In the genomic region with DNA sequence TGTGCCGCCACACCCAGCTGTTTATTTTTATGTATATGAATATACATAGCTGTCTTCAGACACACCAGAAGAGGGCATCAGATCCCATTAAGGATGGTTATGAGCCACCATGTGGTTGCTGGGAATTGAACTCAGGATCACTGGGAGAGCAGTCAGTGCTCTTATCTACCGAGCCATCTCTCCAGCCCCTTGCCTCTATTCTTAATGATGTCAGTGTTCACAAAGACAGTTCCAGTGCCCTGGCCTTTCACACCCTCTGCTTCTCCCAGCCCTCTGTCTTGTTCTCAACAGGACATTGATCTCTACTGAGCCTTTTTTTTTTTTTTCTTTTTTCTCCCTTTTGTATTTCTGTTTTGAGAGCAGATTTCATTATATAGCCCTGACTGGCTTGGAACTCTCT, we compare ENCODE assay signal across 20 mouse cellular contexts. TPM values are rescaled to one million over a fixed set of nuclear protein-coding genes. Genes with fewer than 3 reads are reported as not detected.
"Had no signal": no experiment of that assay in that cellular context is flagged by ENCODE, and none has a peak within 500 bp of the region (broad histone marks: within the 10 kb centered on the region; RNA-seq: fewer than 3 reads in every experiment).

No protein-coding gene starts in this region.

- DNase-seq: kidney, adult 8-10 months; kidney, postnatal 10 days; kidney, postnatal 36 days; layer of hippocampus, postnatal 36 days; left cerebral cortex, postnatal 4 days; liver, postnatal 0 days; lung, postnatal 36 days; midbrain, embryonic 14.5 days; thymus, adult 2 months; thymus, postnatal 14 days; thymus, postnatal 4 days had no signal

- H3K9ac ChIP-seq: kidney, embryonic 15.5 days; limb, embryonic 12.5 days; limb, embryonic 15.5 days; liver, embryonic 14.5 days; liver, postnatal 0 days had no signal

- H3K27me3 ChIP-seq: kidney, embryonic 15.5 days; limb, embryonic 12.5 days; limb, embryonic 15.5 days had no signal

- H3K4me3 ChIP-seq: kidney, embryonic 15.5 days; limb, embryonic 12.5 days; limb, embryonic 15.5 days had no signal

- H3K4me1 ChIP-seq: limb, embryonic 12.5 days; limb, embryonic 15.5 days had no signal

- H3K9me3 ChIP-seq: kidney, embryonic 15.5 days; limb, embryonic 12.5 days; limb, embryonic 15.5 days had no signal

- H3K27ac ChIP-seq: kidney, embryonic 15.5 days; limb, embryonic 12.5 days; limb, embryonic 15.5 days; liver, embryonic 14.5 days had no signal

- H3K4me2 ChIP-seq: kidney, embryonic 15.5 days; limb, embryonic 12.5 days; limb, embryonic 15.5 days; liver, embryonic 11.5 days; midbrain, embryonic 11.5 days had no signal

- ATAC-seq: liver, postnatal 0 days had no signal

RNA-seq across cellular contexts. Expression of a gene that starts 51.2 kb away (rescaled TPM):
- total RNA-seq: megakaryocyte progenitor cell, adult 5-6 weeks; megakaryocyte-erythroid progenitor cell, adult 5-6 weeks had no signal
- polyA plus RNA-seq: liver, postnatal 0 days; spleen, adult 2 months had no signal
